Mouse (Mus musculus): ENCODE results near the gene Eif5a. TPM values are rescaled to one million over a fixed set of nuclear protein-coding genes. Genes with fewer than 3 reads are reported as not detected.

Gene Eif5a
- polyA plus RNA-seq, 1 experiment: 1,243 TPM

- Histone ChIP-seq H3K79me2 (ENCODE audit: control insufficient read depth, insufficient read depth) (peaks cover 28% of the 10 kb centered on the region), H3ac (ENCODE audit: control insufficient read depth, insufficient read length) (no peak overlapping the region), H3K4me3 (peak overlapping the region; percentile 94), H3K27me3 (ENCODE audit: control insufficient read depth, insufficient read depth, insufficient read length) (no peaks in the 10 kb centered on the region), H3K36me3 (ENCODE audit: control insufficient read depth, insufficient read depth) (no peaks in the 10 kb centered on the region), H3K4me2 (ENCODE audit: low read depth) (peak overlapping the region; percentile 91)
- no peak for TF ChIP-seq CEBPB (IDR thresholded peaks at IDR 0.05; ENCODE audit: insufficient read depth, poor library complexity, severe bottlenecking)
- no peak for TF ChIP-seq E2F4 (IDR thresholded peaks at IDR 0.05; ENCODE audit: insufficient read depth)
- TF ChIP-seq MYOG (IDR thresholded peaks at IDR 0.05; ENCODE audit: control insufficient read depth in 1 of 3, insufficient read depth in 1 of 3, insufficient read length in 2 of 3, low read depth in 2 of 3): peak in 1 of 3 experiments; percentile 18
- TF ChIP-seq POLR2AphosphoS2 (IDR thresholded peaks at IDR 0.05; ENCODE audit: insufficient read length, low read depth): peak; percentile 95
- peak; percentile 35 for TF ChIP-seq POLR2A (IDR thresholded peaks at IDR 0.05; ENCODE audit: insufficient read length, low read depth)
Measured at GRCm38 (mm10) chr11:69876867-69877266, 44.9 kb downstream of the Eif5a start.

GRCm38 (mm10) chr11:69876186-69876585, 45.6 kb downstream of the Eif5a start:
- H3K36me3 ChIP-seq (ENCODE audit: control insufficient read depth, insufficient read depth): no peaks in the 10 kb centered on the region
- peaks cover 28% of the 10 kb centered on the region for H3K79me2 ChIP-seq (ENCODE audit: control insufficient read depth, insufficient read depth)
- no peak overlapping the region for H3K4me3 ChIP-seq
- H3K27me3 ChIP-seq (ENCODE audit: control insufficient read depth, insufficient read depth, insufficient read length): no peaks in the 10 kb centered on the region
- TF ChIP-seq MYOG (IDR thresholded peaks at IDR 0.05; ENCODE audit: control insufficient read depth in 1 of 3, insufficient read depth in 1 of 3, insufficient read length in 2 of 3, low read depth in 2 of 3) (no peak), POLR2AphosphoS2 (IDR thresholded peaks at IDR 0.05; ENCODE audit: insufficient read length, low read depth) (peak; percentile 21)
- no peak overlapping the region for H3ac ChIP-seq (ENCODE audit: control insufficient read depth, insufficient read length)
- no peak overlapping the region for H3K4me2 ChIP-seq (ENCODE audit: low read depth)

DNA sequence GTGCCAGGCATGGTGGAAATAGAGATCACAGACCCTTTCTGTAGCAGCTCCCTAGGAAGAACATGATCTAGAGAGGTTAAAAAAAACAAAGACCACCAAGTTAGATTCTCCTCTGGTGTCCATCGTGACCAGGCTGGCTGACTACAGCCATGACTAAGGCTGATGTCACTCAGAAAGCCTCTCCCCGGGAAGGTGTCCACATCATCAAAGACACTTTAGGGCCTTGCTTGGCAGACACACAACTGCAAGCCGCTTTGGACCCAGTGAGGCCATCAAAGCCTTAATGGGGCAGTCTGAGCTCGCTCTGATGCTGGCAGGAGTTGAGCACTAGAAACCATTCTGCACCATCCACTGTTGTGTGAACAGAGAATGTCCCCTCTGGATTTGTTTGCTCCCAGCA, 49.3 kb downstream of the Eif5a start:
- no peak overlapping the region for H3K4me3 ChIP-seq
- H3K36me3 ChIP-seq (ENCODE audit: control insufficient read depth, insufficient read depth): no peaks in the 10 kb centered on the region
- H3K4me2 ChIP-seq (ENCODE audit: low read depth): no peak overlapping the region
- TF ChIP-seq REST (IDR thresholded peaks at IDR 0.05; ENCODE audit: insufficient read depth, insufficient read length) (no peak), E2F4 (IDR thresholded peaks at IDR 0.05; ENCODE audit: insufficient read depth) (no peak), MYOD1 (IDR thresholded peaks at IDR 0.05; ENCODE audit: control insufficient read depth in 1 of 3, insufficient read length in 2 of 3, low read depth in 2 of 3) (no peak), CEBPB (IDR thresholded peaks at IDR 0.05; ENCODE audit: insufficient read depth, poor library complexity, severe bottlenecking) (no peak), TCF3 (IDR thresholded peaks at IDR 0.05; ENCODE audit: insufficient read length, low read depth) (no peak), POLR2A (IDR thresholded peaks at IDR 0.05; ENCODE audit: insufficient read length, low read depth) (no peak), MYOG (IDR thresholded peaks at IDR 0.05; ENCODE audit: control insufficient read depth in 1 of 3, insufficient read depth in 1 of 3, insufficient read length in 2 of 3, low read depth in 2 of 3) (no peak), POLR2AphosphoS2 (IDR thresholded peaks at IDR 0.05; ENCODE audit: insufficient read length, low read depth) (no peak), SRF (IDR thresholded peaks at IDR 0.05; ENCODE audit: control insufficient read depth, insufficient read length, low read depth) (no peak), USF1 (IDR thresholded peaks at IDR 0.05; ENCODE audit: low read depth) (no peak), MAX (IDR thresholded peaks at IDR 0.05; ENCODE audit: low read depth) (no peak), TCF12 (IDR thresholded peaks at IDR 0.05; ENCODE audit: insufficient read depth, poor library complexity, severe bottlenecking) (no peak)
- H3ac ChIP-seq (ENCODE audit: control insufficient read depth, insufficient read length): no peak overlapping the region
- H3K79me2 ChIP-seq (ENCODE audit: control insufficient read depth, insufficient read depth): no peaks in the 10 kb centered on the region
- H3K27me3 ChIP-seq (ENCODE audit: control insufficient read depth, insufficient read depth, insufficient read length): peaks cover 2% of the 10 kb centered on the region

DNA sequence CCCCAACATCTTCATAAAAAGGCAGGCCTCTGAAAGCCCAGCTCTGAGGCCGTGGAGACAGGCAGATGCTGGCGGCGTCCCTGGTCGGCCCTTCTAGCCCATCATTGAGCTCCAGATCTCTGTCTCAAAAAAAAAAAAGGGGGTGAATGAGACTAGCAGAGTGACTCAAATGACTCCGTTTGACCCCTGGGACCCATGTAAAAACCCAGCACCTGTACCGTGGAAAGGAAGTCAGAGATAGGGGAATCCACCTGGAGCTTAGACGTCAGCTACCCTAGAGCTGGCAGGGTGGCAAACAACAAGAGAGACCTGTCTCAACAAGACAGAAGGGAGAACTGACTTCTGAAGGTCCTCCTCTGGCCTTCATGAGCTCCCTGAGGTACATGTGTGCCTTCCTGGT, 49.9 kb downstream of the Eif5a start:
- H3ac ChIP-seq (ENCODE audit: control insufficient read depth, insufficient read length): no peak overlapping the region
- TF ChIP-seq TCF3 (IDR thresholded peaks at IDR 0.05; ENCODE audit: insufficient read length, low read depth) (no peak), REST (IDR thresholded peaks at IDR 0.05; ENCODE audit: insufficient read depth, insufficient read length) (no peak), POLR2AphosphoS2 (IDR thresholded peaks at IDR 0.05; ENCODE audit: insufficient read length, low read depth) (no peak), USF1 (IDR thresholded peaks at IDR 0.05; ENCODE audit: low read depth) (no peak), TCF12 (IDR thresholded peaks at IDR 0.05; ENCODE audit: insufficient read depth, poor library complexity, severe bottlenecking) (no peak), POLR2A (IDR thresholded peaks at IDR 0.05; ENCODE audit: insufficient read length, low read depth) (no peak), SRF (IDR thresholded peaks at IDR 0.05; ENCODE audit: control insufficient read depth, insufficient read length, low read depth) (no peak), MYOD1 (IDR thresholded peaks at IDR 0.05; ENCODE audit: control insufficient read depth in 1 of 3, insufficient read length in 2 of 3, low read depth in 2 of 3) (no peak), MYOG (IDR thresholded peaks at IDR 0.05; ENCODE audit: control insufficient read depth in 1 of 3, insufficient read depth in 1 of 3, insufficient read length in 2 of 3, low read depth in 2 of 3) (no peak), CEBPB (IDR thresholded peaks at IDR 0.05; ENCODE audit: insufficient read depth, poor library complexity, severe bottlenecking) (no peak), MAX (IDR thresholded peaks at IDR 0.05; ENCODE audit: low read depth) (no peak), E2F4 (IDR thresholded peaks at IDR 0.05; ENCODE audit: insufficient read depth) (no peak)
- H3K27me3 ChIP-seq (ENCODE audit: control insufficient read depth, insufficient read depth, insufficient read length): peaks cover 8% of the 10 kb centered on the region
- H3K4me2 ChIP-seq (ENCODE audit: low read depth): no peak overlapping the region
- no peaks in the 10 kb centered on the region for H3K79me2 ChIP-seq (ENCODE audit: control insufficient read depth, insufficient read depth)
- H3K36me3 ChIP-seq (ENCODE audit: control insufficient read depth, insufficient read depth): no peaks in the 10 kb centered on the region
- no peak overlapping the region for H3K4me3 ChIP-seq

- TF ChIP-seq USF1 (IDR thresholded peaks at IDR 0.05; ENCODE audit: low read depth): no peak
- TF ChIP-seq POLR2A (IDR thresholded peaks at IDR 0.05; ENCODE audit: insufficient read length, low read depth): no peak
- TF ChIP-seq MYOD1 (IDR thresholded peaks at IDR 0.05; ENCODE audit: control insufficient read depth in 1 of 3, insufficient read length in 2 of 3, low read depth in 2 of 3): no peak
- TF ChIP-seq REST (IDR thresholded peaks at IDR 0.05; ENCODE audit: insufficient read depth, insufficient read length): no peak
- TF ChIP-seq MAX (IDR thresholded peaks at IDR 0.05; ENCODE audit: low read depth): no peak
- TF ChIP-seq TCF12 (IDR thresholded peaks at IDR 0.05; ENCODE audit: insufficient read depth, poor library complexity, severe bottlenecking): no peak
- TF ChIP-seq SRF (IDR thresholded peaks at IDR 0.05; ENCODE audit: control insufficient read depth, insufficient read length, low read depth): no peak
- no peak for TF ChIP-seq E2F4 (IDR thresholded peaks at IDR 0.05; ENCODE audit: insufficient read depth)
- no peak for TF ChIP-seq MYOG (IDR thresholded peaks at IDR 0.05; ENCODE audit: control insufficient read depth in 1 of 3, insufficient read depth in 1 of 3, insufficient read length in 2 of 3, low read depth in 2 of 3)
- TF ChIP-seq TCF3 (IDR thresholded peaks at IDR 0.05; ENCODE audit: insufficient read length, low read depth): no peak
- TF ChIP-seq CEBPB (IDR thresholded peaks at IDR 0.05; ENCODE audit: insufficient read depth, poor library complexity, severe bottlenecking): no peak
- TF ChIP-seq POLR2AphosphoS2 (IDR thresholded peaks at IDR 0.05; ENCODE audit: insufficient read length, low read depth): no peak
- no peaks in the 10 kb centered on the region for H3K36me3 ChIP-seq (ENCODE audit: control insufficient read depth, insufficient read depth)
- H3K4me2 ChIP-seq (ENCODE audit: low read depth): no peak overlapping the region
- H3ac ChIP-seq (ENCODE audit: control insufficient read depth, insufficient read length): no peak overlapping the region
- no peak overlapping the region for H3K4me3 ChIP-seq
- peaks cover 8% of the 10 kb centered on the region for H3K27me3 ChIP-seq (ENCODE audit: control insufficient read depth, insufficient read depth, insufficient read length)
- H3K79me2 ChIP-seq (ENCODE audit: control insufficient read depth, insufficient read depth): no peaks in the 10 kb centered on the region
Measured at GRCm38 (mm10) chr11:69870289-69871069, 51.3 kb downstream of the Eif5a start.

Data from myocyte (in vitro differentiated cells).